Mouse (Mus musculus) CD4-positive, CD25-positive, alpha-beta regulatory T cell, adult 4 months (primary cell): ENCODE measurements around the gene Arhgap10. TPM values are rescaled to one million over a fixed set of nuclear protein-coding genes. Genes with fewer than 3 reads are reported as not detected.
A peak's percentile ranks its signal among the peaks of the same experiment; 100 is the strongest.

Source experiments
- ATAC-seq: one replicate; pipeline ENCODE4 v1.8.0; 2017
- polyA plus RNA-seq, 2 experiments: library from polyadenylated mRNA; unstranded; fragments of 100-300 nt; shearing (Covaris generic); gene quantifications; one replicate each; pipeline ENCODE4 v1.2.1; 2017

The Arhgap10 gene
- polyA plus RNA-seq, result 1 to 10 TPM; 2.3 to 3.5 TPM

DNA sequence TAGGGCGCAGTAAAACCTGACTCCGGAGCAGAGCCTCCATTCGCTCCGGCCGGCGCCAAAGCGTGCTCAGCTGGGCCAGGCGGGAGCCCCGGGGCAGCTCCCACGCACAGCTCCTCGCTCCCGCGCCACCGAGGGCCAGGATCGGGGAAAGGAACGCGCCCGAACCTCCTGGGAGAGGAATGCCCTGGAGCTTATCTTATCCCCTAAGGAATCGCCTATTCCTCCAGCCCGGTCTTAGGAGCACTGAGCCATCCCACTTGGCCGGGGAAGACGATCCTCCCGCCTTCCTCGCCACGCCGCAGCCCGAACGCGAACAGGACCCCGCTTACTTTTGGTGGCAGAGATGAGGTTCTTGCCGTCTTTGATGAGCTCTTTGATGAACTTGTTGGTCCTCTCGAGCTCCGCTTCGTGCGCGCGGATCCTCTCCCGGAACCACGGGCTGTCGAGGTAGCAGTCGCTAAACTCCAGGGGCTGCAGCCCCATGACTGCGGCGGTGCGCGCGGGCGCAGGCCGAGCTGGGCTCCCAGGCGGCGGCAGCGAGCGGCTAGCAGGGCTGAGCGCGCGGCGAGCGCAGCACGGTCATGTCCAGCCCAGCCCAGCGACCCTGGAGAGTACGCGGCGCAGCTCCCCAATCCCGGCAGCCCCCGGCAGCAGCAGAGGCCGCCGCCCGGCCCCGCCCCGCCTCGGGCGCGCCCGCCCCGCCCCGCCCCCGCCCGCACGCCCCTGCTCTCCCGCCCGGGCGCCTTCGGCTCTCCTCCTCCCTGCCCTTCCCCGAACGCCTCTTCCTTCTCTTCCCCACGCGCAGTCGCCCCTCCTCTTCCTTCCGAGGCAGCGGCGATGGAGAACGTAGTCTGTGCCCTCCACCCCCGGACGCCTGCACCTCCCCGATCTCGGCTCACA is at the start of gene Arhgap10:
TSS of gene Arhgap10 (minus strand) at position 653 of the 900 bp plus-strand sequence.
- ATAC-seq, result peak; percentile 93

DNA sequence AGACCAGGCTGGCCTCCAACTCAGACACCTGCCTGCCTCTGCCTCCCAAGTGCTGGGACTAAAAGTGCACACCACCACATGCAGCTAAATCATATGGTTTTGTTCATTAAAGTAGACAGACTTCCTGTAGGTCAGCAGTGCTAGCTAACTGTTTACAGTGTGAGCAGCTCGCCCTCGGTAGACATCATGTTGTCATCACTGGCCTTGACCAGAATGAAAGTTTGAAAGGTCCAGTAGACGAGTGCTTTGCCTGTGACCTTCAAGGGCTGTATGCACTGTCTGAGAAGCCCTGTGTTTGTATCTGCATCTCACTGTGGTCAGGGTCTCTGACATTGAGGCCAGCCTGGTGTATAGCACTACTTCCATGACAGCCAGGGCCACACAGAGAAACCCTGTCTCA is 43.7 kb upstream of the Arhgap10 start:
- no peak for ATAC-seq

DNA sequence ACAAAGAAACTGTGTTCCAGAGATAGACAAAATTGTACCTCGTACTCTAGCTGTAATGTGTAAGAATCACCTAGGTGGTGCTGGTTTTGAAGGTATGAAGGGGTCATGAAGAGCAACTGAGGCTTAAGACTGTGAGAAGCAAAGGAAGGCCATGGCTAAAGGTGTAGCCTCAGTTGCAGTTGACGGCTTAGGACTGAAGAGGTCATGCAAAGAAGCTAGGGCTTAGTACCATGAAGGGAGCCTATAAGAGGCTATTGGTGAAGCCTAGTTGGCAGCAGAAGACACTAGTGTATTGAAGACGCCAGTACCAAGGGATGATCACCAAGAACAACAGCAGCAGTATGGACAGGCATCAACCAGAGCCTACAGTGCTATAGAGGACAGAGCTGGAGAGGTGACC is 34.7 kb upstream of the Arhgap10 start:
- no peak for ATAC-seq

DNA sequence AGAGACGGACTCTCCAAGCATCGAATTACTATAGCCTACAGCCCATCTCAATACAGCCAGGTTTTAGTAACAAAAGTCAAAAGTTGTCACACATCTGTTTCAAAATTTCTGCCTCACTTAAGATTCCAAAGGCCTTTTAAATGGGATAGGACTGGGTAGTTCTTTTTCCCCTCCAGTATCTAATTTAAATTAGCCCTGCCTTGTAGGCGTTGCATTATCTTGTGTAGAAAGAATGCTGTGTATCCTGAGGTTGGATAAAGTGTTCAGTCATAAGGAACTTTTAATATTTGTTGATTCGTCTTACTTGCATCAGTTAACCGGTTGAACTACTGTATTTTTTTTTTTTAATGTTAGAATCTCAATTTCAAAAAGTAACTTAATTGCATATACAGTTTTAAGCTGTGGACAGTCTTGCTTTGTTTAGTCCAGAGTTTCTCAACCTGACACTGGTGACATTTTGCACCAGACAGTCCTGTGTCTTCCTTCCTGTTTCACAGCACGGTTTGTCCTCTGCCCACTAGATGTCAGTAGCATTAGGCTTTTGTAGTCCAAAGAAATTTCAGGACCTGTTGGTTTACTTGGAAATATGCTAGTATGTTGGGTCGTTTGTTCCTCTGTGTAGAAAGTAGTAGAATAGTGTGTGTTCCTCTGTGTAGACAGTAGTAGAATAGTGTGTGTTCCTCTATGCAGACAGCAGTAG is 32.3 kb upstream of the Arhgap10 start:
- ATAC-seq, result peak; percentile 46

DNA sequence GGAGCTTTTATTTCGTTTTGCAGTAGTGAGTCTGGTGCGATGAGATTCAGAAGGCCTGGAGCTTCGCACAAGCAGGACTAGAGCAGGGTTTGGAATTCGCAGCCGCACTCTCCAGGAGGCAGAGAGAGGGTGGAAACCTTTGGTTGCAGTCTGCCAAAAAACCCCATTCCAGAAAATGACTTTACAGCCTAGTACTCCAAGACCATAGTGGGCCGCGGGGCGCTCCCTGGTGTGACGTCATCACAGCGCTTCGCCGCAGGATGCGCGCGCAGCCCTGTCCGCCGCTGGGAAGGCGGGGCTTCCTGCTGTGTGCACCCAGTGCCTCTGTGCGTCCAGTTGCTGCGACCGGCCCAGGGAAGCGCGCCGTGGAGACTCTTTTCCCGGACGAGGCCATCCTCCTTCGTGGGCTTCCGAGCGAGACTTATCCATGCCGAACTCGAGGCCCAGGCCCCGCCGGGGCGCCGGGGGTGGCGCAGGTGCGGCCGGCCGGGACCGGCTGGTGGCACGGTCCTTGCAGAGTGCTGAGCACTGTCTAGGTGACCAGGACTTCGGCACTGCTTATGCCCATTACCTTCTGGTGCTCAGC is 31.5 kb upstream of the Arhgap10 start, which contains the start of gene Prmt9:
TSS of gene Prmt9 (plus strand) at position 277 of the 586 bp plus-strand sequence.
- ATAC-seq, result peak; percentile 97

DNA sequence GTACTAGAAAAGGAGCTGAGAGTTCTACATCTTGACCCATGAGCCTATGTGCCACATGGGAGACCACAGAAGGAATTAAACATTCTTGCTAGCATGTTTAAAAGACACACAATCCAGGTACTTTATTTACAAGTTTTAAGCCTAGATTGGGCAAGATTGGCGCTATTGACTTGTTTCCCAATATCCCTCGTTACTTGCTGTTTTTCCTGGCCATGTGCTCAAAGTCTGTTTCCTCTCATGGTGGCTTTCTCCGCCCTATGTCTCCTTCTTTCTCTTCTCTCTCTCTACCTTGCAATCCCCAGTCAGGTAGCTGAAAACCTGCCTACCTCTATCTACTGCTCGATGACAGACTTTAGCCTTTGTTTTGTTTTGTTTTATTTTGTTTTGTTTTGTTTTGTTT is 27.9 kb upstream of the Arhgap10 start:
- ATAC-seq, result no peak

DNA sequence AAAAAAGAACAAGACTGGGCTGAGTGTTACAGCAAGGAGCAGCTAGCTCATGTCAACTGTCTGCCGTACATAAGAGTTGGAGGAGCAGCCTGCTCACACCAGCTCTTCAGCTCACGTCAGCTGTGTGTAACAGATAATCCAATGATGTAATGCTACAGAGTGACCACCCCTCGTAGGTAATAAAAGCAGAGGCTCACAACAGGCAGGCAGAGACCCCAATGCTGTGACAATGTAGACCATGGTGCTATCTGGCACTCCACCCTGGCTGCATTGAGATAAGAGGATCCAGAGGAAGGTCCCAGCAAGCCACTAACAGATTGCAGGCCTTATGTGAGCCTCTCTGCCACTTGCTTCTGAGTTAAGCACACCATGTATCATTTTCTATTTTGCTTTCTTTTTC is 26.7 kb upstream of the Arhgap10 start:
- ATAC-seq, result no peak

DNA sequence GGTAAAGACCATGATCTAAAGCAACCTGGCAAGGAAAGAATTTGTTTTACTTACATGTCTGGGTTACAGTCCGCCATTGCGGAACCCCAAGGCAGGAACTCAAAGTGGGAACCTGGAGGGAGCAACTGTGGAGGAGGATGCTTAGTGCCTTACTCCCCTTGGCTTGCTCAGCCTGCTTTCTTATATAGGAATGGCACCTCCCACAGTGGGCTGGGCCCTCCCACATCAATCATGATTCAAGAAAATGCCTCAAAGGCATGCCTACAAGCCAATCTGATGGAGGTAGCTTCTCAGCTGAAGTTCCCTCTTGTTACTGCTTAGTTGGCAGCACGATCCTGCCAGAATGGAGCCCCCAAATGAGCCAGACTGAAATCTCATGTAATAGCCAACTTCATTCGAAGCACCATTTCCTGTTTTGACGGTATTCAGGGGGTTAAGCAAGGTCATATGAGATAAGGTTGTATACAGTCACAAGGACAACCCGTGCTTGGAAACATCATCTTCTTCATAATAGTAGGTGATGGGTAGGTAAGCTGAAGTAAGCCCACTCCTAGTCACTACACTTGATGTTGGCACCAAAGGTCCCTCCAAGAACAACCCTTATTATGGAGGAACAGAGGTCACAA is 25.5 kb upstream of the Arhgap10 start:
- peak; percentile 69 for ATAC-seq

DNA sequence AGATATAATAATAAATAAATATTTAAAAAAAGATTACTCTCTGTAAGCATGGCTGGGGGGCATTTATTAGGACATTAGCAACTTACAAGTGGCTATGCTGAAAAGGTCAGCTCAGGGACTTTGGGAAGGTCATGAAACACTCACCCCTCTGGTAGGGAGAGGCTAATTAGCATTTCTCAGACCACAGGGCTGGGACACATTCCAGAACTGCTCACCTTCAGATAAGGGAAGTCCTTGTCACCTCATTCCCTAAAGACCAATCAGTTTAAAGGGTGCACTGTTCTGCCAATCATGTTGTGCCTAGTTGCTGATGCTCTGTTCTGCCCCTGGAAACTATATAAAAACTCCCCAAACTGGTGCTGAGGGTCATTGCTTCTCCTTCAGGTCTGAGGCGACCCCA is 20.5 kb upstream of the Arhgap10 start:
- no peak for ATAC-seq

DNA sequence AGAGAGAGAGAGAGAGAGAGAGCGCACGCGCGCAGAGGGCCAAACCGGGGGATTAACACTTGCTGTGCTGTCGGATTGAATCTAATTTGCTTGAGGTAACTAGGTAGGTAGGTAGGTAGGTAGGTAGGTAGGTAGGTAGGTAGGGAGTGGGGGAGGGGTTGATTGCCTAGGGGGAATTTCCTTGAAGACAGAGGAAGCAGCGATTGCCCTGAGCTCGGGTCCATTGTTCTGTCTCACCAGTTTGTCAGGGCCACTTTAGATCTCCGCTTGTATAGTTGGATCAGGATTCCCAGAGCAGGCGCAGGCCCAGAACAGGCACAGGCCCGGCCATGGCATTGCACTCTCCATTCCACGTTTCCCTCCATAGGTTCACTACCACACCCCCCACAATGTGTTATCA is 19.1 kb upstream of the Arhgap10 start:
- ATAC-seq, result no peak

DNA sequence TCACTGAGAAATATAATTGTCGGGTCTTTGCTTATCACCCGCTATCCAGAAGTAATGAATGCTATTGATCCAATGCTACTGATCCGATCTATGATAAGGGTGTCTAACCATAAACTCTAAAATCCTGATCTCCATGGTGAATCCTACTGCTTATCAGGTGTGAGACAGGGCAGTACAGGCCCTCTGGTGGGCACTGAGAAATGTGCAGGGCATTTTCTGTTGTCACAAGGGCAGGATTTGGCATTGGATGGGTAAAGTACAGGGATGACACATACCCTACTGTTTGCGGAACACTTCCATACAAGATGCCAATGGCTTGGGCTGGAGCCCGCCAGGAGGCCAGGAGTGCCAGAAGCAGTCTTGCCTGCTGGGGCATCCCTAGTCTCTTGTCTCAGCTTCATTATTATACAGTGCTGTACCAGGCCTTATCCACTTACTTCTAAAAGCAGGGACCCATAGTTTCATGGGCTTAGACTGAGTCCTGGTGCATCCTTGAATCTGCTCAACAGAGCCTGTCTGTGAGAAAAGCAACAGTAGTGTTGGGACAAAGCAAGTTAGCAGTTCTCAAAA is 17.4 kb upstream of the Arhgap10 start:
- ATAC-seq, result peak; percentile 86

DNA sequence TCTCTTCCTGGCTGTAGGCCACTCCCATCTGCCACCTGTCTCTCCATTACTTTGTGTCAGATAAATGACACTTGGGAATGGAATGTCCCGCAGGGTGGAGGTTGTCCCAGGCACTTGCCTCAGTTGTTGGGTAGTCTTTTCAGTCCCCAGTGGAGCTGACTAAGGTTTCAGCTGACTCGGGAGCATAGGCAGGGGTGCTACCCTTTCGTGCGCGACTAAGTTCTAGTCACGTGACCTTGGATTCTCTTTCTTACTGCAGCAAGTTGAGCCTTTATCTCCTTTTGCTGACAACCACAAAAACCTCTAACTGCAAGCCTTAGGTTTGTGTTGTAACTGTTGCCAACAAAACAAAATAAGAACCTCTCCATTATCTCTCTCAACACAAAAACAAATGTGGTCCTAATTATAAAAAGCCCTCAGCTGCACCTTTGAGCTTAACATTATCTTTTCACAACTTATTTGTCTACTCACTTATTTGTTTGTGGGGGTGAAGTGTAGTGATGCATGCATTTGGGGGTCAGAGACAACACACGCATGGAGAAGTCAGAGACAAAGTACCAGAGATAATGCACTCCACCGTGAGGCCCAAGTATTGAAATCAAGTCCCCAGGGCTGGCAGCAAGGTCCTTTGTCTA is 16.7 kb upstream of the Arhgap10 start:
- ATAC-seq, result peak; percentile 21

DNA sequence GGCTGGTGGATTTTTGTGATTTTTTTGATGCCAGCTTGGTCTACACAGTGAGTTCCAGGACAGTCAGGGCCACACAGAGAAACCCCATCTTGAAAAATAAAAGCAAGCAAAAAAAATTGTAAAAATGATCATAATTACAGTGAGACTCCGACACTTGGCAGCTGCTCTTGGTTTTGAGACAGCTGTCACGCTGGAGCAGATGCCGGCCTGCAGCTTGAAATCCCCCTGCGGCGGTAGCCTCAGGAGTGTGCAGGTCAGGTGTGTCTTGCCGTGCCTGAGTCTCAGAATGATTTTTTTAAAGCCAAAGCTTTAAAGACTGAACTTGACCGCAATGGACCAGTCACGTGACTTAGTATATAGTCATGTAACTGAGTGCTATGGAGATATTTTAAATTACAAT is 8.4 kb upstream of the Arhgap10 start:
- ATAC-seq, result no peak

DNA sequence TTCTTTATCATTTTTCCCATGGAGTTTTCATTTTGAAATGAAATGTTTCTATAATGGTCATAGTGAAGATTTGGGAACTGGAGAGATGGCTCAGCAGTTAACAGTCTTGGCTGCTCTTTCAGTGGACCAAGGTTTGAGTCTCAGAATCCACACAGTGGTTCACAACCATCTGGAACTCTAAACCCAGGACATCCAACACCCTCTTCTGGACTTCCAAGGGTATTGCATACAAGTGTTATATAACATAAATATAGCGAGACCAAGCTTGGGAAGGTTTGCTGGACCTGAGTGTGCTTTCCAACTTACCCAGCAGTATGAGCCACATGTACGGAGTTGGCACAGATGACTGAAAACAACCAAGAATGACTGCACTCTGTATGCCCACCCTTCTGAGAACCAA is 7.2 kb upstream of the Arhgap10 start:
- no peak for ATAC-seq

DNA sequence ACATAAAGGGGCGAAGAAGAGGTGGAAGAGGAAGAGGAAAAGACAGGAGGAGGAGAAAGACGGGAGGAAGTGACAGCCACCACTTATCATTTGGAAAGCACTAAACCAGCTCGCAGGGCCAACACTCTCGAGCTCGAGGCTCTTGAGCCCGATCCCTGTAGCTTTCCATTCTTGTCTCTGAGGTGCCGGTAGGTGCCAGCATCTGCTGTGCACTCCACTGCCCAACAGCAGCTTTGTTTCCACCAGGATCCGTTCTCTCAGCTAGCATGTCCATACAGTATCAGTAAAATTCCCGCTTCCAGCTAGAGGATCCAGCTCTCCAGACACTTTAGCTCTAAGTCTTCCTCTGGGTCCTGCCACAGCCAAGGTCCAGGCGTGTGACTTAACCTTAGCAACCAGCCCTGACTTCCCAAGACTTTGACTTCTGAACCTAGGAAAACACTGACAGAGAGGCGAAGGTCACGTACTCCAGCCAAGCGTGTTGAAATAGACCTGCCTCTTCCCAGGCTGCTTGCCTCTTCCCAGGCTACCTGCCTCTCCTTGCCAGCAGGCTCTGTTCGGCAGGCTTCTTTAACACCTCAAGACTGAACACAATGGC is 6.4 kb upstream of the Arhgap10 start:
- ATAC-seq, result no peak

DNA sequence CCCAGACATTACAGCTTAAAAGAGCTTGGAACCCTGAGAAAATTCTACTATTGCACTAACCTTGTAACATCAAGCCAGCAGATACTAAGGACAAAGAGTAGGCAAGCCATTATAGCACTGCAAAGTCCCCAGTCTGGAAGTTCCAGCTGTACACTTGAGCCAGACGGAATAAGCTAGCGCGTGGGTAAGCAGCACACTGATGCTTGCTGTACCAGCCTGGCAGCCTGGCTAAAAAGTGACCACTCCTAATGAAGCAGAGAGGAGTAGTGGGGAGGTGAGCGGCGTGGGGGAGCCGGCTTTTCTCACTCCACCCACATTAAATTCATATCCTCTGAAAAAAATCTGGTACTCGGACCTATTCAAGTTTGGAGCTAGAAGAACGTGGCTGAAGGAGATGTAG is 5.2 kb upstream of the Arhgap10 start:
- ATAC-seq, result no peak

DNA sequence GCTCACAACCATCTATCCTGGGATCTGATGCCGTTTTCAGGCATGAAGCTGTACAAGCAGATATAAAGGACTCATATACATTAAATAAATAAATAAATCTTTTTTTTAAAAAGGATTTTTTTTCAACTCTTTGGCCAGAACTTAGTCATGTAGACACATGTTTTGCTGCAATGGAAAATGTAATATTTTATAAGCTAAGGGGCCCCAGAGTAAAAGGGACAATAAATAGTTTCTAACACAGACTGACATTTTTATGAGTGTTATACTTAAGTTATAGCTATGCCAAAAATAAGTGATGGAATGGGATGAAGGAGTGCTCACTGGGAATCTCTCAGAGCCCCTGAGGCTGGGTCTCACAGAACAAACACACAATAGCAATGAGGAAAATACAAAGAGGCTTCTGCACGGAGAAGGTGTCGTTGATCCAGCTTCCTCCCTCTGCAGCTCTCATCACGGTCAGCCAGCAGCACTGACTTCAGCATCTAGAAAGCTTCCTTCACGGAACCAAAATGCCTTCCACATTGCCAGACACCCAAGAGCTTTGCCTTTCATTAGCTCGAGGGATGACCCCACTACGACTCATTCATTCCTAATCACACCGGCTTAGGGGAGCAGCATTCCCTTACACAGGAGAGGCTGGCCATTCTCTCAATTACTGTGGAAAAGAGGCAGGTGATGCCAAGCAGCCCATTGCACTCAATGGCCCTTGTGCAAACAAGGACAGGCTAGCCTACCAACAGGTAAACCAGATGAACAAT is 3.5 kb upstream of the Arhgap10 start:
- no peak for ATAC-seq

DNA sequence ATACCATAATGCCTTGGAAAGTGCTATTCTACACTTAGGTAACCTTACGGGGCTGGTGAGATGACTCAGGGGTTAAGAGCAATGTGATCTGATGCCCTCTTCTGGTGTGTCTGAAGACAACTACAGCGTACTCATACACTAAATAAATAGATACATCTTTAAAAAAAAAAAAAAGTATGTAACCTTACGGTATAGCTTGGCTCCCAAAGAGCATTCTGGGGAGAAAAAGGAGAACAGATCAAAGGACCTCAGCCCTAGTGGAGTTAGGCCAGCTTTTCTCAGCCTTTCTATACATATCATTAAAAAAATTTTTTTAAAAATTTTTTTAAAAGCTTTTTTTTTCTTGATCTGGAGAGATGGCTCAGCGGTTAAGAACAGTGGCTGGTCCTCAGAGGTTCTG is 2.8 kb upstream of the Arhgap10 start:
- no peak for ATAC-seq

DNA sequence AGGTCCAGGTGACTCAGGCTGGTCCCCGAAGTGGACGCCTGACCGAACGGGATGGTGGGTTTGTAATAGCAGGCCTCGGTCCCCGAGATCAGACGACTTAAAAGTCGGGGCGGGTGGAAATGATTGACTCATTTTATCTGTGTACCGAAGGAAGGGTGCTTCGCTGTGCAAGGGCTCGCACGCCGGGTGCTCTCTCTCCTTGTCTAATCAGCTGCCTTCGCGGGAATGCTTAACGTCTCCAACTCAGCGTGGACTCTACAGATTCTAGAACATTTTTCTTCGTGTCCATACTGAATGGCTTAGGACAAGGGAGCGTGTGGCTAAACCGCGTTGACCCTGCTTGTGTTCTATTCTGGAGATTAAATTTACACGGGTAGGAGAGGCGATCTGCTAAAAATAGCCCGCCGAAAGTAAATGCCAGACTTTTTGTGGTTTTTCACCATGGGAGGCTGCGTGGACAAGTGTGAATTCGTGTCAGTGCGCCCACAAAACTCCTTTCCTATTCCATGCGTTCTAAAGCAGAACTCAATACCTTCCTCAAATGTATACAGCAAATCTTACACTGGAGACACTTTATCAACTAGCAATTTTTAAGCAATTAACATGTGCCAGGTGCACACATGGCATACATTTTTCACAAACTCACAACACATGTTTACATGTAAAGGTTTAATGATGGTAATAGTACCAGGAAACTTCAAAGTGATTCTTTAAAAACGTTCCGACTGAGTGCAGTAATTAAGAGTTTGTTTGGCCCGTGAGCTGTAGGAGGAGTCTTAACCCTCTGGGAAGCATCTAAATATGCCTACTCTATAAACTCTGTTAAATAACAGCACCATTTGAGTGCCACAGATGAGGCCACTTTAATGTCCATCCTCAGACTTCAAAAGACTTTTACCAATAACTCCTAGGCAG is 705 bp upstream of the Arhgap10 start:
- ATAC-seq, result peak; percentile 67

DNA sequence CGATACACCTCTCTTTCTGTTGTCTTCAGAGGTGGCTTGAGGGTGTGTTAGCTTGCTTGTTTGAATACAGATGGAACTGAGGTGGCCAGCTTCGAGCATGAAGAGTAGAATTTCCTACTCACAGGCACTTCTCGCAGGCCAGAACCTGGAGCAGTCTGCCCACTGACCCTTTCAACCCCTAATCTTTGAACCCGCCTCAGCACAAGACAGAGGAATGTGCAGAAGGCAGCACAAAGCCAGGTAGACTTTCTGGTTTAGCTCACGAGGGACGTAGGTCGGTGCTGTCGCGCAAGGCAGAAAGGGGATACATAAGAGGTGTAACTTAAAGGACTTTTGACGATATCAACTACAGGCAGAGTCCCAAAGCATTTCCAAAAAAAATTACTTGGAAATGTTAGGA is 908 bp downstream of the Arhgap10 start:
- ATAC-seq, result no peak
